Mouse (Mus musculus) adrenal gland (tissue): Measurements from ENCODE around the gene March7.

ENCODE experiments used
- intact Hi-C: fragments of 180-260 bp; cut with DNase I; formaldehyde crosslinking; loops from one replicate; pipeline ENCODE4 v1.15.1; 2025

March7 gene

DNA sequence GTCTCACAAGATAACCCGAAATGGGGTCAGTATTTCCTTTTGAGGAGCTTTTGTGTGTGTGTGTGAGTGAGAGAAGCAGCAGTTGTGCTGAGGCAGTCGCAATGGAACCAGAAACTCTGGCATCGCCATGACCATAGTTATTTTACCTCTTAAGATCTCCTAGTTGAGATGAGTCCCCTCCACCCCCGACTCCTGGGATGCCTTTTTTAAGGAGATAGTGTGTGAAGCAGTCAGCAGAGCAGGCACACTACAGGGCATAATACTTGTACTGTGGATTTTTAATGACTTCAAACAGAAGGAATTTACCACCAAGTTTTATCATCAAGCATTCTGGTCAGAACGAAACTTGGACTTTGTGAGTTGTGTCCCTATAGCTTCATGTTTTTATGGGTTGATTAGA lies 1.1 kb downstream of the March7 start:
- intact Hi-C loops: no loop called here

- intact Hi-C loops: no loop called here
These were observed 2.8 kb downstream of the March7 start for GRCm38 (mm10) chr2:60212488-60212887.

DNA sequence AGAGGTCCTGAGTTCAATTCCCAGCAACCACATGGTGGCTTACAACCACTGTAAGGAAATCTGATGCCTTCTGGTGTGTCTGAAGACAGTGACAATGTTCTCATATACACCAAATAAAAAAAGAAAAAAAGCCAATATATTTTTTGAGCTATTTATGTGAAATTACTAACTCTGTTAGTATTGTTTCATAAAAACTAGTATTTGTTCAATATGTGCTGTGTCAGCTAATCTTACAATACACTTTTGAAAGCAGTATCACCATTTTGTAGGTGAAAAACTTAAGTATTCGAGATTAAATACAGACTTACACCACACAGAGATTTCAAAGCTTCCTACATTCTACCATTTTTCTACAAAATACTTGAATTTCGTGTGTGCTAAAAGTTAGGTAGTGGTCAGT lies 5.0 kb downstream of the March7 start:
- intact Hi-C loops: no loop called here

DNA sequence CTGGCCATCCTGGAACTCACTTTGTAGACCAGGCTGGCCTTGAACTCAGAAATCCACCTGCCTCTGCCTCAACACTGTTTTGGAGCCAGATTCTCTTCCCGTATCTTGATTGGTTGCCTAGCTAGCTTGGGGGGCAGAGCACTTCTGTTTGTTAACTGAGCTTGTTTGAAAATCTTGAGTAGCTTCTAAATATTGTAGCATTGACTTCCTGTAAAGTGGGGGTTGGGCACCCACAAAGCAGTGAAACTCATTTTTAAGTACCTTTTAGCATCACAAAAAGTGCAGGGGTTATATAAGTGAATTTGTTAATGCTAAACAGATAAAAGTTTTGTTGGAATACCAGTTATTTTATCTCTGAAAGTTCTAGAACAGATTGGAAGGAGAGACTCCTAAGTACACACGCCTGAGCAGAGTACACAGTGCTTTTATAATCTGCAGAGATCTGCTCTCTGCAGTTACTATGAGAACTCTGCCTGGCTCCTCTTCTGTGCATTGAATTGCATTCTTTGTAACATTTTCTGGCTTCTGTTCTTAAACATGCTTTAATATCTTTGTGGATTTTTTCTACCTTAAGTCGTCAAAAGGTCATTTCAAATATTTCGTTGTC lies 7.0 kb downstream of the March7 start:
- intact Hi-C loops: no loop called here

DNA sequence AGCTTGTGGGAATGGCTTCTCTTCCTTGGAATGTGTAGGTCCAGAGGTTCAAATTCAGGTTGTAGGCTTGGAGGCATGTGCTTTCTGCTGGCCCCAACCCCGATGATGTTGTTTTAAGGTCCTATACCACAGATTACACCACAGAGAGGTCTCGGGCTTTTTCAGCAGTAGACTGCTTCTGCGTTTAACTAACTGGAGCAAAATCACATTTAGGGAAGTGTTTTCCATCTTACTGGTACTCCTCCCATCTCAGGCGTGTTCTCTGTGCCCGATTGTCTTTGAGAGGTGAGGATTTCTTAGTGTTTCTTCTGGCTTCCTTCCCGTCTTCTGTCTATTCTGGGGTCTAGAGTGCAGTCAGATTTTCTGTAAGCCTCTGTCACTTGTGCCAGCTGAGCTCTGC lies 7.9 kb downstream of the March7 start:
- intact Hi-C loops: no loop called here

GRCm38 (mm10) chr2:60221236-60221635 lies 11.5 kb downstream of the March7 start:
- intact Hi-C loops: no loop called here

DNA sequence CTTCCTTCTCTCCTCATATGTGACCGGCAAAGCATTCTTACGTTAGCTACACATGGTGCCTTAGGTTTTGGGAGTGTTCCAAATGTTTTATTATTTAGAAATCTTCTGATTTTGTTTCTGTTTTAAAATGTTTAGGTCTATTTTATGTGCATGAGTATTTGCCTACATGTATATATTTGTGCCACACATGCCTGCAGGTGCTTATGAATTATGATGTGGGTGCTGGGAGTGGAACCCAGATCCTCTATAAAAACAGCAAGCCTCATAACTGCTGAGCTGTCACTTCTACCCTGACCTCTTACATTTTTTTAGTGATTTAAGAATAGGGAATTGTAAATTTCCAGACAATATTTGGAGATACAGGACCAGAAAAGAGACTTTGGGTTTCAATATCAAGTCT lies 12.3 kb downstream of the March7 start:
- intact Hi-C loops: no loop called here

- intact Hi-C loops: no loop called here
These were observed 13.8 kb downstream of the March7 start for GRCm38 (mm10) chr2:60223489-60223888.

DNA sequence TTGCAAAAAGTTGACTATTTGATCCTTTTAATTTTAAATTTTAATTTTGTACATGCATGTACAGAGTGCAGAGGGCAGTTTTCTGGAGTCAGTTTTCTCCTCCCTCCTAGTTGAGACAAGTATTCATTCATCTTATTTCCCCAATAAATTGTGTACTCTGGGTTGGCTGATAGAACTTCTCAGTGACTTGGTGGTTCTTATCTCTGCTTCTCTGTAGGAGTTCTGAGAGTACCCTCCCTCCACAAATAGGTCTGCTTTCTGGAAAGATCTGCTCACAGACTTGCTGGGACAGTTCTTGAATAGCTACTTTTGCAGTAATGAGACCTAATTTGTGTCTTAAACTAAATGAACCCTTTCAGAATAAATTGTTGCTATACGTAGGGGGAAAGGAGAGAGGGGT lies 18.8 kb downstream of the March7 start:
- intact Hi-C loops: no loop called here

- intact Hi-C loops: no loop called here
These were observed 20.7 kb downstream of the March7 start for GRCm38 (mm10) chr2:60230361-60230760.

DNA sequence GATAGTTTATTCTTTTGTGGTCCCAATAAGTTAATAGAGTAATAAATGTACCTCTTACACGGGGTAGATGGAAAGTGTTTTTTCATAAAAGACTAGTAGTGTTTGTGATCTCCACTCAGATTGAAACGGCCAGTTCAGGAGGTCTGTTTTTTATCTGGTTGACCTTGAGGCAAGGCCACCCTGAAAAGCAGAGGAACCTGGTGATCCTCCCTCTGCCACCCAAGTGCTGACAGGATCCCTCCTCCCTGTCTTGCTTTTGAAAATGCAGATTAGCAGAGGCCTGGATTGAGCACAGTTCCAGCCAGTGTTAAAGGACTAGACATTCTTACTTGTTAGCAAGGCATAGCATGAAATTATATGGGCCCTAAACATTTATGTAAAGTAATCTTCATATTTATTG lies 23.5 kb downstream of the March7 start:
- intact Hi-C loops: no loop called here

DNA sequence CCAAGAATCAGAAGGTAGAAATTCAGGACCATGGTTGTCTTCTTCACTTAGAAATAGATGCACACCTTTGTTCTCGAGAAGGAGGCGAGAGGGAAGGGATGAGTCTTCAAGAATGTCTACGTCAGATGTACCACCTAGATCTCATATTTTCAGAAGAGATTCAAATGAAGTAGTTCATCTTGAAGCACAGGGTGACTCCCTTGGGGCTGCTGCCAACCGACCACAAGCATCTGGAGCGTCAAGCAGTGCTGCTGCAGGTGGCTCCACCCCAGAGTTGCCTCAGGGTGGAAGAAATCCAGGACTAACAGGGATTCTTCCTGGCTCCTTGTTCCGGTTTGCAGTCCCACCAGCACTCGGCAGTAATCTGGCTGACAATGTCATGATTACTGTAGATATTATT lies 24.8 kb downstream of the March7 start:
- intact Hi-C loops: no loop called here

- intact Hi-C loops: no loop called here
These were observed 43.1 kb downstream of the March7 start for GRCm38 (mm10) chr2:60252782-60253181.

- intact Hi-C loops: no loop called here
These were observed 43.8 kb downstream of the March7 start for GRCm38 (mm10) chr2:60253506-60253905.

- intact Hi-C loops: no loop called here
These were observed 47.1 kb downstream of the March7 start for GRCm38 (mm10) chr2:60256751-60257150.

DNA sequence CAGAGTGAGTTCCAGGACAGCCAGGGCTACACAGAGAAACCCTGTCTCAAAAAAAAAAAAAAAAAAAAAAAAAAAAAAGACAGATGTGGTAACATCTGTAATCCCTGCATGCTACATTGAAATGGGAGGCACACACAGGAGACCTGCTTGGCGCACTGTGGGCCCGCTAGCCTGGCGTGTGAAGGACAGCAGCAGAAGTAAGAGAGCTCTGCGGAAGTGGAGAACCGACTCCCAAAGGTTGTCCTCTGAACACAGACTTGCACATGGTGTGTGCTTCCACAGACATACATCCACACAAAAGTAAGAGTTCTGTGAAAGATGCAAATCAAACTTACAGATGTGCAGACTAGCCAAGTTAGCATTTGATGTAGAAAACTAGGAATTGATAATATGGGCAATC lies 49.5 kb downstream of the March7 start:
- intact Hi-C loops: no loop called here

DNA sequence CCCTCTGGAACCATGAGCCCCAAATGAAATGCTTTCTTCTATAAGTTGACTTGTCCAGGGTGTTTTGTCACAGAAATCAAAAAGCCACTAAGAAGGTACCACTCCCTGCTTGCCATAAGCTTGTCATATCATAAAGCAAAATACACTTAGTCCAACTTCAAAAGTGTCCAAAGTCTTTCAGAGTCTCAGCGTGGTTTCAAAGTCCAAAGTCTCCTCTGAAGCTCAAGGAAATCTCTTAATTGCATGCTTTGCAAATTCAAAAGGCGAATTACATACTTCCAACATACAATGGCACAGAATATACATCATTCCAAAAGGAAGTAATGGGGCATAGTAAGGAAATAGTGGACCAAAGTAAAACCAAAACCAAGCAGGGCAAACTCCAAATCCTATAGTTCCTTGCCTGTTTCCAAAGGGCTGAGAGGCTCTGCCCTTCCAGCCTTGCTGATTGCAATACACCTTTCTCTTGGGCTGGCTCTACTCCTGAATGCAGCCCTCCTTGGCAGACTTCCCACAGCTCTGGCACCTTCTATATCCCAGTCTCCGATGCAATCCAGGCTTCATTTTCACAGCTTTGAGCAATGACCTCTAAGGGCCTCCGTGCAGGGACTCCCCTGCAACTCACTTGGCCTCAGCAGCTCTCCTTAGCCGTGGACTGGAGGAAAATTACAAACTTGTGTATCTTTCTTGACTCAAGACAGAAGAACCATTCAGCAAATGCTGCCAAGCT lies 51.1 kb downstream of the March7 start:
- intact Hi-C loops: no loop called here

DNA sequence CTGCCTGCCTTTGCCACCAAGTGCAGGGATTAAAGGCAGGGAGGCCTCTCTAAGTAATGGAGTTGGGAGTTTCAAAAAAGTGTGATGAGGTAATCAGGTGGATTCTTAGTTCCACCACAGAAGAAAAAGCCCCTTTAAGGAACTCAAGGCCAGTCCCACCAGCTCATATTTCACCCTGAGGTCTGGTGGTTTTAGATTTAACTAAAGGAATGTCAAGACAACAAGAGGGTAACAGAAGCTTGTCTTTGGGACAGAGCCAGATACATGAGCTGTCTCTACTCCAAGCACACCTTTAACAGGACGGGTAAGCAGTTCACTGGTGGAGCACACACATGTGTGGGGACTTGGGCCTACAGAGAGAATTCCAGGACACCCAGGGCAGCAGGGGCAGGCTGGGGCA lies 57.9 kb downstream of the March7 start:
- intact Hi-C loops: no loop called here

- intact Hi-C loops: no loop called here
These were observed 60.3 kb downstream of the March7 start for GRCm38 (mm10) chr2:60269856-60270479.

GRCm38 (mm10) chr2:60278627-60279026 lies 68.9 kb downstream of the March7 start:
- intact Hi-C loops: no loop called here

- intact Hi-C loops: no loop called here
These were observed 72.9 kb downstream of the March7 start for GRCm38 (mm10) chr2:60282625-60283024.

- intact Hi-C loops: no loop called here
These were observed 73.6 kb downstream of the March7 start for GRCm38 (mm10) chr2:60283208-60283750.
